Mouse (Mus musculus) layer of hippocampus, adult 18-20 months (tissue): ENCODE measurements around the gene Vmn1r54. TPM values are rescaled to one million over a fixed set of nuclear protein-coding genes. Genes with fewer than 3 reads are reported as not detected.
"Not testable (repeated sequence)": the region's sequence is repeated elsewhere in the genome, so short reads cannot be mapped to it uniquely, and the experiment has no call there.

Source experiments
- DNase-seq, 2 experiments: peaks; one replicate each; pipeline ENCODE4 v3.0.0; 2022; ENCODE audit warnings: low spot score in 2 of 2
- long read RNA-seq: library from polyadenylated mRNA; stranded (forward); transcript quantifications from one replicate; pipeline ENCODE4 v2.0.0, GENCODE M21; 2021
- total RNA-seq, 2 experiments: library from RNA; stranded (reverse); gene quantifications; 2 replicates each; pipeline ENCODE4 v1.2.3; 2021

Vmn1r54 gene
- total RNA-seq = not detected
- long read RNA-seq = 0 reads

DNA sequence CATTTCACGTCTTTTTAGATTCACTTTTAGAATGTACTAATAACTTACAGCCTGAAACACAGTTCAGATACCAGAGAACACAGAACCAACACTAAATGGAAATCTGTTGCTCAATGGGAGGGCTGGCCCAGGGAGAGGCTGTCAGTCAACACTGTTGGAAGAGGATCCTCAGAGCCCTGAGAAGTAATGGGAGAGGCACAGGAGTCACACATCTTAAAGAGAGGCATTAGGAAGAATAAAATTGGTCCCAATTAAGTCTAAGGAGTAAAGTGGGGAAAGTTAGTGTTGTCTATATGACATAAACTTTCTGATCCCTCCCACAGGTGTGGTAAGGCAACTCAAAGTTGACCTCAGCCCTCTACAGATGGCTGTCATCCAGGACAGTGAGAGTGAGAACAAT lies at the start of gene Vmn1r54:
Gene Vmn1r54, plus strand, starts transcription at position 301 of the 400 bp plus-strand sequence.
- no peak for DNase-seq

DNA sequence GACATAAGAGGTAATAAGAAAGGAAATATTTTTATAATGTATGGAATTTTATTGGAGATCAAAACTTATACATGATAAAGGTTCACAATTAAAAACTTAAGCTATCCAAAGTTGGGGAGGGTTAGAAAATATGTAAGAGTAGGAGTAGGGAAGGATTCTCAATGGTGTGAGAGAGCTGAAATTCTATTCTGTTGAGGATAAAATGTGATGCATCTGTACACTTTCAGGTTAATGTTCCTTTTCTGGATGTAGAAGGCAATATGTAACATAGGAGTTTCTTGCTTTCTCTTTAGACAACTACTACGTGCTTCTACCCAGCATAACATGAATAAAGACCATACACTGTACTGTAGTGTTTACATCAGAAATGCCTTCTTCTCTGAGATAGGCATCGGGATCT lies 43.6 kb upstream of the Vmn1r54 start, which contains the start of gene V1ra8:
Gene V1ra8, plus strand, starts transcription at position 301 of the 400 bp plus-strand sequence.
- DNase-seq = not testable (repeated sequence)

DNA sequence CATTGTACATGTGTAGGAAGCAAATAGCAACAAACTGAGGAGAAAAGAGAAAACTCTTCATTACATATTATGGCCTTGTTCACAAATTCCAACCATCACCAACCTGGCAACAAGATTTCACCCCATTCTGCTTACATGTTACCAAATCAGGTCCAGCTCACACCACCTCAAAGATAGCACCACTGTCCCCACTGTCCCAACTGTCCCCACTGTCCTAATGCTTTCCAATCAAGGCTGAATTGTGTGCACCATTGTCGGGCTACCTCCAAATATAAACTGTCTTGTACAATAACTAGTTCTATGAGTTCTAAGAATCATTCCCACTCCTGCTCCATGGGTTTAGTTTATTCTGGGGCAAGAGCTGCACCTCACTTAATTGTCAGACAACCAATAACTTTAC lies 21.8 kb upstream of the Vmn1r54 start, which contains the start of gene Vmn1r53:
Gene Vmn1r53, minus strand, starts transcription at position 101 of the 400 bp plus-strand sequence.
- no peak for DNase-seq

DNA sequence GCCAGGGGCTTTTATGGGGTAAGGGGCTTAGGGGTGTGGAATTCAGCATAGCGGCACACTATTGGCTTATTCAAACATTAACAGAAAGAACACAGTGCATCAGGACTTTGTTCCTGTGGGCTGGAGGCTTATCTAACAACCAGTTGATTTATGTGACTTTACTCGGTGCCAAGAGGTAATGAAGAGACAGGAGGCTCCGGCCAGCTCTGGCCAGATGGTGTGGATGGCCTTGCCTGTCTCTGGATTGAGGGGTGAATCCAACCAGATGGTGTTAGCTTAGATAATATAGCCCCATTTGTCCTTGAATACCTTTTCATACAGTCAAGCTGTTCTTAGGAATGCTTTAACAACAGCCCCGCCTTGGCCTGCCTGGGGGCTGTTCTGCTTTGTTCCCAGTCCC lies 14.0 kb upstream of the Vmn1r54 start:
- not testable (repeated sequence) for DNase-seq

DNA sequence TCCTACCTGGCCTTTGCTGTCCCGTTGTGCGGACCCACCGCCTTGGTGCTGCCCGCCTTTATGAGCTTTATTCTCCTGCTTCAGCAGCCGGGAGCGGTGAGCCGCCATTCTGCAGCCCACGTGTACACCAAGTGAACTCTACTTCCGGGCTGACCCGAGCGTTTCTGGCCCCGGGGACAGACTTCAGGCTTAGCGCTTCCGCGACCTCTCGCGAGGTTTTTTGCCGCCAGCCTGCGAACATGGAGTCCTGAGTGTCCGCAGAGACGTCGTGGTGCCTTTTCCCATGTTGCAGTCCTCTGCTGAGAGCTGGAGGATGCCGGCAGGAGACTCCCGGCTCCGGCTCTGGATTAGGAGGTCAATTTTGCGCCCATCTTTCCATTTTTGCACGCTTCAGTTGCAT lies 13.4 kb upstream of the Vmn1r54 start:
- DNase-seq = no peak

DNA sequence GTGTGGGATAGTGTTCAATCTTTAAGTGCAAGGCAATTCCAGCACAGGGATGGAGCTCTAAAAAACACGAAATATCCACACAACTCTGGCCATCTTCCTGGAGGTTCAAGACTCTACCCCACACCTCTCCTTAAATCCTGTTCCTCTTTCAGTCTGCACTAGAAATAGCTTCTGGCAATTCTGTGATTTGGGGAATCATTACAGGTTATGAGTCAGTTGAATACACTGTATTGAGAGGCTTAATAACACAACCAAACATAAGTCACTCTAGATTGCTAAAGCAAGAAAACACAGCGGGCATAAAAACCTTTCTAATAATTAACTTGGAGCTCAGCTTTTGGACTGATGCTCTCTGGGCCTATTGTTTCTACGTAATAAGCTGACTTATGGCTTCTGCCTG lies 2.1 kb upstream of the Vmn1r54 start:
- no peak for DNase-seq

DNA sequence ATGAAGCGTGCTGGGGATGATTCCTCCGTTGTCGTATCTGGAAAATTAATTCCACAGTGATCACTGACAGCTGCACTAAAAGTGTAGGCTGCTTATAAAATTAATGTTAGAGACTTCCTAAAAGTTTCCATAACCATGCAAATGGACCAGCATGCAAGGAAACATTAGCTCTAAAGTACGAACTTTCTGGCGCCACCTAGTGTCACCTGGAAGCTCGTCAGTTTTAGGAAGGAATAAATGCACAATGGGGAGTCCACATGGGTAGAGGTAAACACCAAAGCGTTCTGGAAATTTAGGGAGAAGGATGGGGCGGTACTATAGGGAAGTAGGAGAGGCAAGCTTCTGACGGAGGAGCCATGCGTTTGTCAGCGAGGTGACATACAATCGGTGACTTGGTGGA lies 42.2 kb downstream of the Vmn1r54 start:
- DNase-seq = peak in 1 of 2 experiments; percentile 54

DNA sequence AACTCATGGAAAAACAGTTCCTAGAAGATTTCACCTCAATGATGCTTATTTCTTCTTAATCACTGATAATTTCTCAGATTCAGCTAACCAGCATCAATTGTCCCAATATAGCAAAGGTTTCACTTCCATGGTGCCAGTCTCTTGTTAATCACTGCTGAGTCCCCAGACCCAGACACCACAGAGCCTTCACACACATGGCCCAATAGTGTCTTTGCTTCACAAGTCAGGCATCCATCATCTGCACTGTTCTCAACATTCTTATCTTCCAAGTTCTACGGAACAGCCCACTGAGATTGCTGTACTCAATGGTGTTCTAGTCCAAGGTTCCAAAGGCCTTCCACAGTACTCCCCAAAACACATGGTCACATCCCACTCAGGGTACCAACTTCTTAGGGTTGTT lies 54.8 kb downstream of the Vmn1r54 start, which contains the start of gene BC048671:
Gene BC048671, plus strand, starts transcription at position 301 of the 400 bp plus-strand sequence.
- DNase-seq = no peak

DNA sequence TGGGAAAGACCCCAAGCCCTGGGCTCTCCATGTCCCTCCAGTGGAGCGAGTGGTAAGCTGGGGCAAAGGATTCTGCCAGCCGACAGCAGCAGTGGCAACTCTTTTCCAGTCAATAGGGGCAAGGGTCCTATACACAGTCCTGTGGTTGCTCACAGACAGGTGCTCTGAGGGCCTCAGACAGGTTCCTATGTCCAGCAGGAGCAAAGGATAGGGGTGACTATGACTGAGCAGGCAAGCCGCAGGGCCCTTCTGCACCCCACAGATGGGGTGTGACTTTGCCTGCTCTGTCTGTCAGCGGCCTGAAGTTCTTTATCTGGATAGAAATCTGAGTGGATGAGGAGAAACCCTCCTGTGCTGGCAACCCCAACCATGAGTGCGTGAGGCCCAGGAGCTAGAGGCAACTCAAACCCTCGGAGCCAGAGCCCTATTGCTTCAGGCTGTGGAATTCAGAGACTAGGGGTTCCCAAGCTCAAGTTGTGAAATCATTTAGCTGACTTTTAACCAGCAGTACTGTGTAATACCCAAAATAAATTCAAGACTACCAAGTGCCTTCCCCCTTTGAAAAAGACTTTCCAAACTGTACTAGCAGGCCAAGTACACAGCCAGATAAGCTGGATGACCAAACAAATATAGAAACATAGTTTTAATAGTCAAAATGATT lies 60.3 kb downstream of the Vmn1r54 start:
- DNase-seq = no peak

DNA sequence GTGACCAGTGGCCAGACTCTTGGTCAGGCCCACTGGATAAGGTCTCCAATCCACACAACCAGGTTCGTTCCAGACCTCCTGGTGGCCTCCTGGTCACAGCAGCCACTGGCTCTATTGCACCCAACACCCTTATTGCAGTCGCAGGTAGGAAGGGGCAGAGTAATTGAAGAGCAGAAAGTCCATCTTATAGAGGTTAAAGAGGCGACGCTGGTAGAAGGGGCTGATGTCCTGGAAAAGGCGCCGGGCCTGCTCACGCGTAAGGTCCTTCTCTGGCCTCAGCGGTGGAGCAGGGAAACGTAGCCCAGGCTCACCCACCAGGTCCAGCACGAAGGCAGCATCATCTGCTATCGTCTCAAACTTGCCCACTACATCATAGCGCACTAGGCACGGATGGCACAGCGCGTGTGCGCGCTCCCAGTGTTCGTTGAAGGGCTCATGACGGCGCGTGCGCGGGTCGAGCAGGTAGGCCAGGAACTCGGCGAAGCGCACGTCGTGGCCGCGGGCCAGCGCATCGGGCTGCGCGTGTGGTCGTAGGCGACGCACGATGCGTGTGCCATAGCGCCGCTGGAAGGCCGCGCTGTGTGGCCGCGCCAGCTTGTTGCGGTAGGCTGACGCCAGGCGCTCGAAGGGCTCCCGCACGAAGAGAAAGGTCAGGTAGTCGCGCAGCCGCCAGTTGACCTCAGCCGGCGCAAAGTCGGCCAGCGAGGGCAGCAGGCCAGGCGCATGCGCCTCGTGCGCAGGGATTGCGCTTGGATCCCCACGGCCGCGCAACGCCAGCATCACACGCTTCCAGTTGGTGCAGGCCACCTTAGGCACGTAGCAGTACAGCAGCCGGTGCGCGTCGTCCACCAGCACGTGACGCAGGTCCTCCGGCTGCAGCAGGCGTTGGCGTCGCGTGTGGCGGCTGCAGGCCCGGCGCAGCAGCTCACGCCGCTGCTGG lies 63.0 kb downstream of the Vmn1r54 start:
- no peak for DNase-seq

DNA sequence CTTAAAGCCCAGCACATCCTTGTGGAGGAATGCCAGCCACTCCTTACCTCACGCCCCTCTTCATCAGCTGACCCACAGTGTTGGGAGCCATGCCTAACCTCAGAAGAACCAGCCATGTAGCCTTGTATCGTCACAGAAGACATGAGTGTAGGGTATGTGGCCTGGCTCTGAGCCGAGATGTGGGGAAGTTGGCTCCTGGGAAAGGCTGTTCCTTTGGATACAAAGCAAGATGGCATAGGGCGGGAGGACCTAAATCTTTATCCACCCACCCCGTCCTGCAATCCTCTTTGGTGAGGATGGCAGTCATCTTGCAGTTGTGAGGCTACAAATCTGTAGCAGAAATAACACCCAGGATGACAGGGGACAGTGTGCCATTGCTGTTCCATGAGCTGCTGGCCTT lies 69.9 kb downstream of the Vmn1r54 start:
- DNase-seq = peak in 1 of 2 experiments; percentile 35

DNA sequence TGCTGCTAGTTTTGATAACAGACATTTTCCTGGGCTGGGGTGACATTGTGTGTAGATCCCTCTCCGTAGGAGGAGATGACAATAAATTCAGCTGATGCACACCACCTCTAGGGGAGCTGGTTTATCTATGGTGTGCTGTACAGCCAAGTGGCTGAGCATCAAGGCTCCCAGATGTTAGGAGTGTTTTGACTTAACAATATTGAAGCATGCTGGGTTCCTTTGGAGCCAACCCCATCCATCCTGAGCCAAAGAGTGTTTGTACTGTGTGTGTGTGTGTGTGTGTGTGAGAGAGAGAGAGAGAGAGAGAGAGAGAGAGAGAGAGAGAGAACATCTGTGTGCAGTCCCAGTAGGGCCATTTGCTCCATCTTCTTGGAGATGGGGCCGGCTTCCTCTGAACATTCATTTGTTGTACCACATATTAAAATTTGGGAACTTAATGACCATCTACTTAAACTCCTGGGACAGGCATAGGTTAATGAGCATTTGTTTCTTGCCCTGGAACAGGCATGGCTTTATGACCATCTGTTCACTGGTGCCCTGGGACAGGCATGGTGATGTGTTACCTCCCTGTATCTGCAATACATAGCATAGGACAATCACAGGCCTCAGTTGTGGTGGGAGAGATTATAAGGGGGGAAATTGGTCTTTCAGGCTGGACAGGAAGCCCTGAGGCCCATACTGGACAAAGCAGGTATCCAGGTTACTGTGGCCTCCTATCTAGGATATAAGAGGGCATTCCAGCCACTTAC lies 71.6 kb downstream of the Vmn1r54 start:
- no peak for DNase-seq

DNA sequence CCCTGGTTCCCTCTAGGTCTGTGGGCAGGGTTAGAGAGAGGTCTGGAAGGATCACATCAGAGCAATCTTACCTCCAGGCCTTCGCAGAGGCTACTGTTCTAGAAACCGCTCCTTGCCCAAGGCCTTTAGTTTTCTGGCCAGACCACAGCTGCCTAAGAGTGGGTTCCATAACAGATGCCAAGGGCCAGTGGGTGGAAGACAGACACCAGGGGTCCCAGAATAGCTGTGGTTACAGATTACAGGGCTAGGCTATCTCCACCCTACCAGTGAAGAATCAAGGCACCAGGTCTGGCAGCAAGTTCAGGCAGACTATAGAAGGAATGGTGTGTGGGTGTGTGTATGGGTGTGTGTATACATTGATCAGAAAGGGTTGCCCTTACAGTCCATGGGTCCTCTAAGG lies 72.9 kb downstream of the Vmn1r54 start:
- DNase-seq = no peak

DNA sequence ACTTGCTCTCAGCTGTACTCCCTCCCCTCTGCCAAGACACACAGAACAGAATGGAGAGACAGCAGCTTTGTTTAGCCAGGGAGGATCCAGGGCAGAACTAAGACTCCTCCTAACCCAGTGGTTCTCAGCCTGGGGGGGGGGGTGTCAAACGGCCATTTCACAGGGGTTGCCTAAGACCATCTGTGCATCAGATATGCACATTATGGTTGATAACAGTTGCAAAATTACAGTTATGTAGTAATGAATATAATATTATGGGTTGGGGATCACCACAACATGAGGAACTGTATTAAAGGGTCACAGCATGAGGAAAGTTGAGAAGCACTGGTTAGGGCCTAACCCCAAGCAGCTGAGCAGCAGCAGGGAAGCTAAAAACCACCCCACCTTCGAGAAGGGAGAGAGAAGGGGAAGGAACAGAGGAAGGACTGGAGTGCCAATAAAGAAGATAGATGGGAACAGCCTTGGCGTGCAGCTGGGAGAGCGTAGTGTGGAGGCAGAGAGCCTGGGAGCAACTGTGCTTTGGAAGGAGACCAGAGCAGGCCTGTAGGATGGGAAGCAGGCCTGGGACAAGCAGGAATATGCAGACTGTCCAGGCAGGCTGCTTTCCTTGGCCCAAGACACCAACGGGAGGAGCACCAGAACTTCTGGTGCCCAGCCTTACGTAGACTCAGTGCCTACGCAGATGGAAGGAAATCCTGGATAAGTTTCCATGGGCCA lies 73.5 kb downstream of the Vmn1r54 start:
- peak in 1 of 2 experiments; percentile 30 for DNase-seq

DNA sequence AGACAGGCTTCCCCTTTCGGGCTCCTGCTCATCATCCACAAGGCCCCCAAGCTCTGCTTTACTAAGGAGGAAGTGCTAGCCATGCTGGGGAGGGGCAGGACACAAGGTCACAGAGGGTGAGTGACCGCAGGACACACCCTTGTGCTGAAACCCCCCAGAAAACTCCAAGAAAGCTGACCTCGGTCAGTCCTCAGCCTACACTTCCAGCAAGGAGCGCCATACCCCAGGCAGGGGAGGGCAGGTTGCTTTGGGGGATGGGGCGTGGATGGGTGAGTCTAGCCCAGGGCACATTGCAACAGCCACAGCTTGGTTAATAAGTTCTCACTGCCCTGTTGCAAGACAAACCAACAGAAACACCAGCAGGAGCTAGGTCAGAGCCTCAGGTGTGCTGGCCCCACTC lies 74.3 kb downstream of the Vmn1r54 start:
- DNase-seq = no peak

Other genes starting within 250 kb of the Vmn1r54 start
- gene Vmn1r47, start 230.2 kb upstream of the Vmn1r54 start, total RNA-seq = not detected
- not detected for gene Vmn1r48, start 209.5 kb upstream of the Vmn1r54 start, total RNA-seq
- not detected for gene Vmn1r49, start 167.8 kb upstream of the Vmn1r54 start, total RNA-seq
- gene Vmn1r50, start 144.9 kb upstream of the Vmn1r54 start, total RNA-seq = not detected
- gene Vmn1r51, start 123.7 kb upstream of the Vmn1r54 start, total RNA-seq = not detected
- gene Vmn1r52, start 71.5 kb upstream of the Vmn1r54 start, total RNA-seq = not detected
- not detected for gene V1ra8, start 43.5 kb upstream of the Vmn1r54 start, total RNA-seq
- not detected for gene Vmn1r53, start 21.9 kb upstream of the Vmn1r54 start, total RNA-seq
- not detected for gene BC048671, start 54.9 kb downstream of the Vmn1r54 start, total RNA-seq
- not detected for gene Chst13, start 78.9 kb downstream of the Vmn1r54 start, total RNA-seq
- not detected for gene Uroc1, start 87.0 kb downstream of the Vmn1r54 start, total RNA-seq
- gene Zxdc, start 123.2 kb downstream of the Vmn1r54 start, total RNA-seq = 10 to 100 TPM; 28.4 to 28.5 TPM
- gene Cfap100, start 182.5 kb downstream of the Vmn1r54 start, total RNA-seq = 10 to 100 TPM; 12.6 to 19.4 TPM
- 10 to 100 TPM; 36.5 to 44.2 TPM for gene Klf15, start 216.3 kb downstream of the Vmn1r54 start, total RNA-seq
- gene Aldh1l1, start 240.1 kb downstream of the Vmn1r54 start, total RNA-seq = 10 to 100 TPM; 40.1 to 43.6 TPM